Mouse (Mus musculus) adrenal gland, postnatal 0 days (tissue): ENCODE results near the gene Spns2. TPM values are rescaled to one million over a fixed set of nuclear protein-coding genes. Genes with fewer than 3 reads are reported as not detected.

Source experiments
- polyA plus RNA-seq: library from polyadenylated mRNA; unstranded; fragments of >200 nt; fragmentation: Nextera tagmentation; extraction: Ambion mirVana; gene quantifications from 2 replicates; pipeline ENCODE4 v1.2.1, GENCODE M21; 2015

The Spns2 gene
- polyA plus RNA-seq, result 1.8 and 2.5 TPM in 2 replicates

DNA sequence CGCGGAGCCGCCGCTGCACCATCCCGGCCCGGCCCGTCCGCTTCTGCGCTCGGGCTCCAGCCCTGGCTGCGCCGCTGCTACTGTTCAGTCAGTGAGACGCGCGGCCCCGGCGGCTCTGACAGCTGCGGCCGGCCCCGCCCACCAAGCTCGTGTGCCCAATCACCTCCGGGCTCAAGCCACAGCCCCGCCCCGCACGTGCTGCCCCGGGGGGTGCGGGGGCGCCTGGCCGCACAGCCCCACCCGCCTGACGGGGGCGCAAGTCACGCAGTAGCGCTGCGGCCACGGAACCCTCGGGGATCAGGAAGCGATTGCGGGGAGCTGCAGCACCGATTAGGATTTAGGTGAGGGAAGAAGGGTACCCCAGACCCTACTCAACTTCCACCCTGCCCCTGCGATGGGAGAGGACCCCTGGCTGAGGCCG is at the start of gene Spns2:
Gene Spns2 (minus strand): TSS at position 24 of the 421 bp plus-strand sequence.

DNA sequence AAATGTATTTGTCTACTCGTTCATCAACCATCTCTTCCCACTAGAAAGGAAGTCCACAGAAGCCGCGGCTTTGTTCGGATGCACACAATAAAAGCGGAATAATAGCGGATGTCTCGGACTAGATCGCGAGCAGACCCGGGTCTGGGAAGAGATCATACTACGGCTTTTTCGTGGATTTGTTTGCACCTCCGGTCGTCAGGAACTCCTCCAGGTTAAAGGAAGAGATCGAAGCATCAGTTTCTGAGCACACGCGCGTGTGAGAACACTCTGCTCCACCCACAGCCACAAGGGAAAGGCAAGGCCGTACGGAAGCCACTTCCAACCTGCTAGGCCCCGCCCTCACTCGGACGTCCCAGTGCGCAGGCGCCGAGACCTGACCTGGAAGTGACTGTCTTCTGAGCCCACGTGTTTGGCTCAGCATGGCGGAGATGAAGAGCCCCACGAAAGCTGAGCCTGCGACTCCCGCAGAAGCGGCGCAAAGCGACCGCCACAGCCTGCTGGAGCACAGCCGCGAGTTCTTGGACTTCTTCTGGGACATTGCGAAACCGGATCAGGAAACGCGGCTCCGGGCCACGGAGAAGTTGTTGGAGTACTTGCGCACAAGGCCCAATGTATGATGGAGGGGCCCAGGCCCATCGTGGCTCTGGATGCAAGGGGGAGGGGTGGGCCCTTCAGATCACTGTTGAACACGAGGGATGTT is 48.6 kb downstream of the Spns2 start, which contains the start of gene Mybbp1a:
Gene Mybbp1a (plus strand): TSS at position 391 of the 700 bp plus-strand sequence.

GRCm38 (mm10) chr11:72434963-72435693 is 54.6 kb downstream of the Spns2 start, which contains the start of gene Ggt6:
TSS of gene Ggt6 (plus strand) at chr11:72435526.

GRCm38 (mm10) chr11:72411093-72411921 is 78.4 kb downstream of the Spns2 start, which contains the start of gene Smtnl2:
TSS of gene Smtnl2 (minus strand) at chr11:72411713.

Other genes with a start within 250 kb of the Spns2 start
- gene Slc13a5, start 222.7 kb downstream of the Spns2 start, polyA plus RNA-seq, result 0.18 TPM in 1 of 2 replicates, not detected in the other
- 76.5 and 82.7 TPM in 2 replicates for gene Xaf1, start 188.3 kb downstream of the Spns2 start, polyA plus RNA-seq
- gene Fbxo39, start 175.5 kb downstream of the Spns2 start, polyA plus RNA-seq, result 0.11 TPM in 1 of 2 replicates, not detected in the other
- gene Tekt1, start 127.5 kb downstream of the Spns2 start, polyA plus RNA-seq, result 0.52 and 0.87 TPM in 2 replicates
- gene Smtnl2, start 78.2 kb downstream of the Spns2 start, polyA plus RNA-seq, result 17.9 and 22.4 TPM in 2 replicates
- gene Ggt6, start 54.4 kb downstream of the Spns2 start, polyA plus RNA-seq, result 0.60 and 0.83 TPM in 2 replicates
- 39.7 and 61.8 TPM in 2 replicates for gene Mybbp1a, start 48.5 kb downstream of the Spns2 start, polyA plus RNA-seq
- 0.14 and 0.37 TPM in 2 replicates for gene Spns3, start 60.6 kb upstream of the Spns2 start, polyA plus RNA-seq
- gene Ube2g1, start 117.4 kb upstream of the Spns2 start, polyA plus RNA-seq, result 44.7 and 62.7 TPM in 2 replicates
- gene Ankfy1, start 200.1 kb upstream of the Spns2 start, polyA plus RNA-seq, result 8.8 and 12.5 TPM in 2 replicates